Mouse (Mus musculus) hindbrain, embryonic 10.5 days (tissue): ENCODE data around the gene Gm49322. TPM values are rescaled to one million over a fixed set of nuclear protein-coding genes. Genes with fewer than 3 reads are reported as not detected.
A peak's percentile ranks its signal among the peaks of the same experiment; 100 is the strongest.

Experiments
- DNase-seq: peaks from one replicate; pipeline ENCODE4 v3.0.0-alpha.2; 2017; ENCODE audit warnings: low spot score
- H3K27ac ChIP-seq: fragments of 300-500 bp; sonication (generic); 2 replicates; pipeline ENCODE4 v1.5.1; 2016; ENCODE audit warnings: mild to moderate bottlenecking, moderate library complexity
- H3K27me3 ChIP-seq: fragments of 300-500 bp; sonication (generic); 2 replicates; pipeline ENCODE4 v1.6.1; 2016; ENCODE audit warnings: mild to moderate bottlenecking; ENCODE audit not compliant: poor library complexity, insufficient read depth, severe bottlenecking
- H3K36me3 ChIP-seq: fragments of 300-500 bp; sonication (generic); 2 replicates; pipeline ENCODE4 v1.6.1; 2016; ENCODE audit warnings: mild to moderate bottlenecking, moderate library complexity
- H3K4me1 ChIP-seq: fragments of 300-500 bp; sonication (generic); replicated peaks from 2 replicates; pipeline ENCODE4 v1.6.1; 2016; ENCODE audit warnings: mild to moderate bottlenecking
- H3K4me3 ChIP-seq: fragments of 300-500 bp; sonication (generic); 2 replicates; pipeline ENCODE4 v1.5.1; 2016; ENCODE audit warnings: mild to moderate bottlenecking, moderate library complexity
- H3K9me3 ChIP-seq: fragments of 300-500 bp; sonication (generic); 2 replicates; pipeline ENCODE4 v1.6.1; 2016; ENCODE audit warnings: mild to moderate bottlenecking, moderate library complexity
- WGBS: fragments of 180-500 bp; shearing (Covaris S2); methylation state at CpG from one replicate; pipeline ENCODE4 v1.1.7; 2016; 5-methylcytosine and 5-hydroxymethylcytosine counted together
- polyA plus RNA-seq: library from polyadenylated mRNA; unstranded; fragments of >200 nt; fragmentation: Nextera tagmentation; extraction: Ambion mirVana; gene quantifications from 2 replicates; pipeline ENCODE4 v1.2.1, GENCODE M21; 2016

The Gm49322 gene
- polyA plus RNA-seq, 1 experiment from 2014 or later = 4.6 TPM

GRCm38 (mm10) chr10:80608435-80608834 lies 2.6 kb downstream of the Gm49322 start:
- Histone ChIP-seq H3K36me3 (peaks cover 75% of the 10 kb centered on the region), H3K9me3 (no peaks in the 10 kb centered on the region), H3K4me1 (peaks cover 16% of the 10 kb centered on the region), H3K27ac (no peak overlapping the region), H3K27me3 (no peaks in the 10 kb centered on the region), H3K4me3 (no peak overlapping the region)
- no peak for DNase-seq
- 94% methylated on average over 3 of the region's 3 CpGs for WGBS

GRCm38 (mm10) chr10:80609269-80609924 lies 3.6 kb downstream of the Gm49322 start:
- no peak for DNase-seq
- Histone ChIP-seq H3K9me3 (no peaks in the 10 kb centered on the region), H3K27me3 (no peaks in the 10 kb centered on the region), H3K27ac (no peak overlapping the region), H3K36me3 (peaks cover 85% of the 10 kb centered on the region), H3K4me1 (peaks cover 6% of the 10 kb centered on the region), H3K4me3 (0 out of 2 replicates have a peak overlapping the region, but pooled peaks have one; percentile 4)
- WGBS = 87% methylated on average over 10 of the region's 10 CpGs

- Histone ChIP-seq H3K4me1 (no peaks in the 10 kb centered on the region), H3K9me3 (no peaks in the 10 kb centered on the region), H3K4me3 (no peak overlapping the region), H3K27ac (no peak overlapping the region), H3K36me3 (peaks cover 93% of the 10 kb centered on the region), H3K27me3 (no peaks in the 10 kb centered on the region)
- DNase-seq = no peak
- WGBS = 94% methylated on average over 9 of the region's 9 CpGs
These were observed 4.4 kb downstream of the Gm49322 start for GRCm38 (mm10) chr10:80610116-80610785.

GRCm38 (mm10) chr10:80611024-80611423 lies 5.2 kb downstream of the Gm49322 start:
- no peak overlapping the region for H3K4me3 ChIP-seq
- no peaks in the 10 kb centered on the region for H3K4me1 ChIP-seq
- H3K9me3 ChIP-seq = no peaks in the 10 kb centered on the region
- peak; percentile 58 for DNase-seq
- H3K36me3 ChIP-seq = peaks cover 98% of the 10 kb centered on the region
- no peak overlapping the region for H3K27ac ChIP-seq
- whole genome bisulfite sequencing = 79% methylated on average over 4 of the region's 4 CpGs
- H3K27me3 ChIP-seq = no peaks in the 10 kb centered on the region

GRCm38 (mm10) chr10:80611905-80612304 lies 6.1 kb downstream of the Gm49322 start:
- no peak overlapping the region for H3K4me3 ChIP-seq
- peaks cover 95% of the 10 kb centered on the region for H3K36me3 ChIP-seq
- WGBS = 89% methylated on average over 3 of the region's 3 CpGs
- H3K4me1 ChIP-seq = no peaks in the 10 kb centered on the region
- H3K27me3 ChIP-seq = no peaks in the 10 kb centered on the region
- H3K9me3 ChIP-seq = no peaks in the 10 kb centered on the region
- no peak for DNase-seq
- no peak overlapping the region for H3K27ac ChIP-seq

GRCm38 (mm10) chr10:80613821-80614220 lies 8.0 kb downstream of the Gm49322 start:
- peaks cover 75% of the 10 kb centered on the region for H3K36me3 ChIP-seq
- no peaks in the 10 kb centered on the region for H3K9me3 ChIP-seq
- no peaks in the 10 kb centered on the region for H3K27me3 ChIP-seq
- H3K27ac ChIP-seq = no peak overlapping the region
- 86% methylated on average over 3 of the region's 3 CpGs for WGBS
- H3K4me3 ChIP-seq = no peak overlapping the region
- no peak for DNase-seq
- no peaks in the 10 kb centered on the region for H3K4me1 ChIP-seq

- Histone ChIP-seq H3K27me3 (no peaks in the 10 kb centered on the region), H3K27ac (no peak overlapping the region), H3K4me3 (no peak overlapping the region; the same call in 1 of the 2 replicates), H3K36me3 (peaks cover 70% of the 10 kb centered on the region), H3K4me1 (no peaks in the 10 kb centered on the region), H3K9me3 (no peaks in the 10 kb centered on the region)
- WGBS = 93% methylated on average over 6 of the region's 6 CpGs
- DNase-seq = no peak
These were observed 8.5 kb downstream of the Gm49322 start for GRCm38 (mm10) chr10:80614351-80614750.

- WGBS = 79% methylated on average over 9 of the region's 9 CpGs
- DNase-seq = no peak
- Histone ChIP-seq H3K9me3 (no peaks in the 10 kb centered on the region), H3K27ac (peak overlapping the region; percentile 9; the same call in 1 of the 2 replicates), H3K4me3 (0 out of 2 replicates have a peak overlapping the region, but pooled peaks have one; percentile 9), H3K36me3 (peaks cover 34% of the 10 kb centered on the region), H3K4me1 (peaks cover 25% of the 10 kb centered on the region), H3K27me3 (no peaks in the 10 kb centered on the region)
These were observed 12.4 kb downstream of the Gm49322 start for GRCm38 (mm10) chr10:80618181-80618580.

GRCm38 (mm10) chr10:80619465-80620244 lies 13.8 kb downstream of the Gm49322 start:
- 32% methylated on average over 8 of the region's 8 CpGs for WGBS
- peaks cover 20% of the 10 kb centered on the region for H3K36me3 ChIP-seq
- 0 out of 2 replicates have a peak overlapping the region, but pooled peaks have one; percentile 50 for H3K27ac ChIP-seq
- no peaks in the 10 kb centered on the region for H3K27me3 ChIP-seq
- peaks cover 40% of the 10 kb centered on the region for H3K4me1 ChIP-seq
- H3K4me3 ChIP-seq = peak overlapping the region; percentile 2; the same call in 1 of the 2 replicates
- no peaks in the 10 kb centered on the region for H3K9me3 ChIP-seq
- DNase-seq = no peak

- DNase-seq = no peak
- Histone ChIP-seq H3K27me3 (no peaks in the 10 kb centered on the region), H3K27ac (0 out of 2 replicates have a peak overlapping the region, but pooled peaks have one; percentile 50), H3K9me3 (no peaks in the 10 kb centered on the region), H3K36me3 (peaks cover 20% of the 10 kb centered on the region), H3K4me3 (peak overlapping the region; percentile 2; the same call in 1 of the 2 replicates), H3K4me1 (peaks cover 47% of the 10 kb centered on the region)
- WGBS = 87% methylated on average over 9 of the region's 9 CpGs
These were observed 14.5 kb downstream of the Gm49322 start for GRCm38 (mm10) chr10:80620365-80620764.

GRCm38 (mm10) chr10:80620796-80621689 lies 15.2 kb downstream of the Gm49322 start:
- 58% methylated on average over 16 of the region's 16 CpGs for WGBS
- peaks cover 20% of the 10 kb centered on the region for H3K36me3 ChIP-seq
- H3K4me1 ChIP-seq = peaks cover 54% of the 10 kb centered on the region
- peak overlapping the region; percentile 96 for H3K27ac ChIP-seq
- H3K4me3 ChIP-seq = peak overlapping the region; percentile 77
- H3K9me3 ChIP-seq = no peaks in the 10 kb centered on the region
- no peaks in the 10 kb centered on the region for H3K27me3 ChIP-seq
- no peak for DNase-seq

GRCm38 (mm10) chr10:80621690-80621939 lies 15.8 kb downstream of the Gm49322 start:
- peak overlapping the region; percentile 96 for H3K27ac ChIP-seq
- peaks cover 17% of the 10 kb centered on the region for H3K36me3 ChIP-seq
- no peak for DNase-seq
- no peaks in the 10 kb centered on the region for H3K9me3 ChIP-seq
- peak overlapping the region; percentile 77 for H3K4me3 ChIP-seq
- 6% methylated on average over 9 of the region's 9 CpGs for WGBS
- no peaks in the 10 kb centered on the region for H3K27me3 ChIP-seq
- peaks cover 55% of the 10 kb centered on the region for H3K4me1 ChIP-seq
